Mouse (Mus musculus) bone marrow, adult 2 months (tissue): ENCODE data around the gene Cyp2w1.

ENCODE experiments used
- CTCF ChIP-seq: fragments of 200-500 bp; IDR thresholded peaks from 2 replicates; pipeline ENCODE4 v1.5.1; 2011; ENCODE audit warnings: low read length, control low read depth; ENCODE audit not compliant: control insufficient read depth, insufficient read depth
- POLR2A ChIP-seq: fragments of 200-500 bp; IDR thresholded peaks from 2 replicates; pipeline ENCODE4 v1.6.1; 2011; ENCODE audit warnings: low read depth, mild to moderate bottlenecking, control low read depth, low read length, borderline replicate concordance; ENCODE audit not compliant: control insufficient read depth

GRCm38 (mm10) chr5:139370336-139370735, 17.9 kb downstream of the Cyp2w1 start:
- TF ChIP-seq CTCF (no peak), POLR2A (no peak)
